Mouse (Mus musculus): ENCODE data around the gene Thada.

Gene Thada

GRCm38 (mm10) chr17:84372411-84373045, 93.5 kb downstream of the Thada start:
- in situ Hi-C loops (cut with MboI, MseI) = no loop called here

DNA sequence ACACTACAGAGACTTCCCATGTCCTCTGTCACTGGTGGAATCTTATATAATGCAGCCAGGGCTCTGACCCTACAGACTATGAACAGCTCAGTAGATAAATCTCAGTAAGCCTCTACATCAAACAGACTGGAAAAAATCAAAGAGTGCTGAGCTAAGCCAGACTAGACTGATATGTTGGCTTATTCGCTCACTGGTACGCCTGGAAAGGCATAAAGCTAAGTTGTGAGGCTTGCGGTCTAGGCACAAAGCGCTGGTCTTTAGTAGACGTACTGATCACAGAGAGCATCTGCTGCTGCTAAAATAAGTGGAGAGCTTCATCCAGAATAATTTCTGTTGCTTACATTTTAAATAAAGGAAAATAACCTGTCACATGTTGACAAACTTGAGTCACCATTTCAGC, 95.6 kb downstream of the Thada start:
- in situ Hi-C loops (cut with MboI, MseI) = no loop called here

DNA sequence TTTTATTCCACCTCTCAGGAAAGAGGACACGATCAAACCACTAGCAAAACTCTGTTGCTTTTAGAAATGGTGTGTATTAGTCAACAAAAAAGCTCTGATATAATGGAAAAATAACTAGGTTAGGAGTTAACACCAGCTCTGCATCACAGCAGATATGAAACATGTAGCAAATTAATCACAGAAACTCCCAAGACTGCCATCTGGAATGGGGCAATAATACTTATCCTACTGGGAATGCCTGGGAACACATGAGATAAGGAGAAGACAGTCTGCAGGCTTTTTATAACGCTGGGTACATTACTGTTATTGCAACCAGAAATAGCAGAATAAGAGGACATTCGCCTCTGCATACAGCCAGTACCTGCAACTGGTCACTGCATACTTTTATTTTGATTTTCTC, 96.2 kb downstream of the Thada start:
- in situ Hi-C loops (cut with MboI, MseI) = no loop called here

GRCm38 (mm10) chr17:84368213-84369014, 97.6 kb downstream of the Thada start:
- in situ Hi-C loops (cut with MboI, MseI) = no loop called here

DNA sequence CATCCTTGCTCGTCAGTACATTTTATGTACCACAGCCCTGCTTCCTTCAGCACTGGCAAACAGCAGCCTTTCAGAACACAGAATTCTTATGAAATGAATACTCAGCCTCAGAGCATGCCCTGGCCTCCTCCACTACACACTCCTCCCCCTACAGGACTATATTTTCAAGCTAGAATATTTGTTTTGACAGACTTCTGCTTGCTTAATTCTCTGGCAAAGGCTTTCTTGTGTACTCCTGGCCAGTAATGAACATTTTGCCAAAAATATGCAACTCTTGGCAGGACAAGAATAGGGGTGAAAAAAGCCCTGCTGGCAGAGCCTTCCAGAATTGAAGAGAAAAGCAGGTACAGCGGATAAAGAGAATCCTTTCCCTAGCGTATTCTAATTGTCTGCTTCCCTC, 98.3 kb downstream of the Thada start:
- in situ Hi-C loops (cut with MboI, MseI) = no loop called here

GRCm38 (mm10) chr17:84365791-84366301, 100.2 kb downstream of the Thada start:
- in situ Hi-C loops (cut with MboI, MseI) = no loop called here

GRCm38 (mm10) chr17:84365006-84365716, 100.8 kb downstream of the Thada start:
- in situ Hi-C loops (cut with MboI, MseI) = no loop called here

GRCm38 (mm10) chr17:84363444-84363843, 102.6 kb downstream of the Thada start:
- in situ Hi-C loops (cut with MboI, MseI) = no loop called here

DNA sequence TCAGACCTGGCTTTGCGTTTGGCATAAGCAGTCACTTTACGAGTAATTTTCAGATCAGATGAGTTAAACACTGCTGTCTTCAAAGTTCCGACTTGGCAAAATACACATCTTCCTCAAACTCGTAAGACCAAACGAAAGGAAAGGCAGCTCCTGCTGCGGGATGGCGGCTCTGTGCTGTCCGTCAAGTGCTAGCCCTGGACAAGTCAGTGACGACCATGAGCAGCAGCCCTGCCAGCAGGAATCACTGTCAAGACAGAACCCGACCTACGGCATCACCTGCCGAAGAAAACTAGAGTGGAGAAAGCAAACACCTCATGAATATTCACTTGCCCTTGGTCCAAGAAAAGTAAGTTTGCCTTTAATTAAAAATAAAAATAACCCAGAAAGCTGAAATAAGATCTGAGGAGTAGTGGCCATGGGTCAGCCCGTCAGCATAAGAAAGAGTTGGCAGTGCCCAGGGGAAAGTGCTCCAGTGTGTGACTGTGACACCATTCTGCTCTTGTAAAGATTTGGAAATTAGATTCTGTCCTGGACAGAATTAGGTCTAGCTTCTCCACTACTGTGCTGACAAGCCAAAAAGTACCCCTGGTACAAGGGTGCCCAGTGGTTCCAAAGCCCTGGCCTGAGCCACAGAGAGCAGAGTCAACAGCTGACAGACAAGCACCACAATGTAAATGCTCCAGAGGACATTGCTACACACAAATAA, 103.3 kb downstream of the Thada start:
- in situ Hi-C loops (cut with MboI, MseI) = no loop called here

GRCm38 (mm10) chr17:84361006-84361405, 105.0 kb downstream of the Thada start:
- in situ Hi-C loops (cut with MboI, MseI) = no loop called here

- in situ Hi-C loops (cut with MboI, MseI) = no loop called here
Observed at GRCm38 (mm10) chr17:84359810-84360209, 106.2 kb downstream of the Thada start.

DNA sequence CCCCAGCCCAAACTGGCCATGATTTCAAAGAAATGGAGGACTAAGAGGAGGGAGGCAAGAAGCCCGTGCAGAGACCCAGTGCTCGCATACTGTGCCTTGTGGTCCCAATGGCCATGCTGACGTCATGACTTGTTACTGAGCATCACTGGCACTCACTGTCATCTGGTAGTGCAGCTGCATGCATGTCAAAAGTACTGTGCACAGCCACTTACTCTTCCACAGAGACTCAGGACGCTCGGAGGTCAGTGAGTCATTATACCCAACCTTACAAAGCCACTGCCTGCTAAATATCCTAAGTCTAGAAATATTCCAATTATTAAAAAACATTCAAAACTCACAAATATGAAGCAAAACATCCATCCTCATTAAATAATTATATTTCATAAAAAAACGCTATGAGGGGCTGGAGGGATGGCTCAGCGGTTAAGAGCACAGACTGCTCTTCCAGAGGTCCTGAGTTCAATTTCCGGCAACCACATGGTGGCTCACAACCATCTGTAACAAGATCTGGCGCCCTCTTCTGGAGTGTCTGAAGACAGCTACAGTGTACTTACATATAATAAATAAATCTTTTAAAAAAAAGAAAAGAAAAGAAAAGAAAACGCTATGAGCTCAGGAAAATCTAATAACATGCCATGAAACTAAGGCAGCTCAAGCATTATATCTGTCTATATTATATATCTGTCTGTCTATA, 106.9 kb downstream of the Thada start:
- in situ Hi-C loops (cut with MboI, MseI) = no loop called here

DNA sequence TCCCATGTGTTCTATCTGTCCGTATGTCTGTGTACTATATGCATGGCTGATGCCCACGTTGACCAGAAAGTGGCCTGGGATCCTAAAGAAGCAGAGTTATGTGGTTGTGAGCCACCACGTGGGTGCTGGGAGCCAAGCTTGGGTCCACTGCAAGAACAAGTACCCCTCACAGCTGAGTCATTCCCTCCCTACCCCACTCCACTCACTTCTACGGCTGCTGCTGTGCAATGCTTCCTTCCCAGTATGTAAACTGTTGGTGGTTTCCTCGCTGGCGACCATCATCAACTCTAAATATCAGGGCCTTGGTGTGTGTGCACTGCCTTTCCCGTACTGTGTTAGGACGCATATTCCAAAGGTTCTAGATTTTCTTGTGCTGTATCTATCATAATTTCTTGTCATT, 108.2 kb downstream of the Thada start:
- in situ Hi-C loops (cut with MboI, MseI) = no loop called here

DNA sequence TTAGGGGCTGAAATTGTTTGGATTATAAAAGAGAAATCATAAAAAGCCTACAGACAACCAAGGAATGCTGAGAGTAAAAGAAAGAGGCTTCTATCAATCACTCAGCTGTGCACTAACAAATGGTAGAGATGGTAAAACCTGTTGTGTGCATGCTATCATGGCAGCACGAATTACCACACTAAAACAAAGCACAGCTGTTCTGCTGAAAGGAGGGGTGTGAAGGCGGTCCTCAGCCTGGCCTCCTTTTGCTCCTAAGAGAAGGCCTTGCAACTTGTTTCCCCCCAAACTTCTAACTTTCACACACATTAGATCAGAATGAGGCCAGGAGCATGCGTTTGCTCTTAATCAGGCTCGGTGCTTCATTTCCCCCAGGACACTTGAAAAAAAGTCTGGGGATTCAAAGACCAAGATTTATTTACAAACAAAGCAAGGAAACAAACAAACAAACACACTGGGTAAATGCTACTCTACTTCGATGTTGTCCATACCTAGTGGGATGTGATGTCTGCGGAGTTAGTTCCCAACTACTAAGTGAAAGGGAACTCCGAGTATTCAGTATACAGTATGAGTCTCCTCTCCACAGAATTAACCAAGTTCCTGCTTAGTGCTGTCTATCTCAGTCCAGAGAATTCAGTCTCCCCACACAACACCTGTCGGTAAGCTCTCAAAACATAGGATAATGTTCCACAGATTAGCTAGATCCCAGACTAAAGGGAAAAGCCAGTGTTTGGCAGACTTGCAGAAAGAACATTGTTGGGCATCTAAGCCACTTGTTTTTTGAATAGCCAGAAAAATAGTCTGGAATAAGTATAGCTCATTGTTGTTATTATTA, 109.7 kb downstream of the Thada start:
- in situ Hi-C loops (cut with MboI, MseI) = no loop called here

GRCm38 (mm10) chr17:84355006-84355405, 111.0 kb downstream of the Thada start:
- in situ Hi-C loops (cut with MboI, MseI) = no loop called here

DNA sequence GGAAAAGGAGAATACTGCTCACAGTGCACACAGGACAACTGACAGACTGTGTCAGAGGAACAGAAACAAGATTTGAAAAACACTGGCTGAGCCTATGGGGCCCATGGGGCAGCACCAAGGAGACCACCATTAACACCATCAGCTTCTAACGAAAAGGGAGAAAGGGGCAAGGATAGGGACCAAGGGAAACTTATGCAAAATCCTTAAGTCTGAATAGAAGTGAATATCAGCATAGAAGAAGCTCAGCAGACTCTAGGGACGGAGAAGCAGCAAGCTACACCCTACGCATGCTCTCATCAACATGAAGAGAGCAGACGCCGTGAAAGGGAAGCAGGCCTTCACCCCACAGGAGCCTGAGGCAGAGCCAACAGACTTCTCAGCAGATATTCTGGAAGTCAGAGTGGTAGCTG, 112.1 kb downstream of the Thada start:
- in situ Hi-C loops (cut with MboI, MseI) = no loop called here

DNA sequence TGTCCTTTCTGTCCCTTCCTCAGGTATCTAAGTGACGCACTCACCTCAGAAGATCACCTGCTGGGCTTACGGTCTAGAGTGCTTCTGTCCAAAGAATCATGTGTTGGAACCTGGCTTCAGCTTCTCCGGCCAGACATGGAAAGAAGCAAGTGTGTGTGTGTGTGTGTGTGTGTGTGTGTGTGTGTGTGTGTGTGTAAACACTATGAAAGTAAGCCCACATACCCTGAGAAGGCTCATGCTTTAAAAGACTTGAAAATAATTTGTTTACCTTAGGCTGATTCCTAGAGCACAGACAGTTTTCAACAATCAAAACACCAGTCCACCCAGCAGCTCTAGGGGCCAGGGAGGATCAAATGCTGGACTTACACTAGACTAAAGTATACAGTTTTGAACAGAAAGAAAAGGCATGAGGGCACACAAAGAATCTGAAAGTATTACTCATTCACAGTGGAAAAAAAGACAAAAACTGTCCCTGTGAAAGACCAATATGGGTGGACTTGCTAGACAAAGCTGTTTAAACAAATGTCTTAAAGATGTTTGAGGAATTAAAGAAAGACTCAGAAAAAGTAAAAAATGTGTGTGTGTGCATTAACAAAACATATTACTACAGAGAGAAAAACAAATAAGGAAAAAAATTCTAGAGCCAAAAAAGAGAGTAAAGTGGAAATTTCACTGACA, 112.6 kb downstream of the Thada start:
- in situ Hi-C loops (cut with MboI, MseI) = no loop called here

DNA sequence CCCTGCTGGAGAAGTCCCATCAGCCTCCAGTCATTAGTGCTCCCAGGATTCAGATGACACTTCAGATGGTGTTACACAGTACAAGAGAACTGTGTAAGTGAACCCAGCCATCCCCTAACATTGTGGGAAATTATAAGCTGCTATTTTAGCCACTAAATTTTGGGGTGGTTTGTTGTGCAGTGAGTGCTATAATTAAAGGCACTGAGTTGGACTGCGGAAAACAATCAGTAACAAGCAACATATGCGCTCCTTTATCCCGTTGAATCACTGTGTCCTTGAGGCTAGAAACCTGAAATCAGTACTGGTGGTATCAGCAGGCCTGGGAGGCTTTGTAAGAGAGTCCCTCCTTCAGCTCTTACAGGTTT, 113.2 kb downstream of the Thada start:
- in situ Hi-C loops (cut with MboI, MseI) = no loop called here

GRCm38 (mm10) chr17:84351912-84352789, 113.9 kb downstream of the Thada start:
- in situ Hi-C loops (cut with MboI, MseI) = no loop called here
